Mouse (Mus musculus) gastrocnemius, postnatal 36 days (tissue): Measurements from ENCODE around the gene Tmem178b. TPM values are rescaled to one million over a fixed set of nuclear protein-coding genes. Genes with fewer than 3 reads are reported as not detected.

Experiments used
- DNase-seq, 2 experiments: peaks; one replicate each; pipeline ENCODE4 v3.0.0; 2022
- intact Hi-C: fragments of 180-260 bp; cut with DNase I; formaldehyde crosslinking; loops from one replicate; pipeline ENCODE4 v1.15.1; 2025
- total RNA-seq, 2 experiments: library from RNA; stranded (reverse); gene quantifications; 2 replicates each; pipeline ENCODE4 v1.2.3; 2021

Gene Tmem178b
- total RNA-seq, 2 experiments from 2014 or later, result 2.2 to 2.3 TPM

GRCm38 (mm10) chr6:39916514-39916913 lies 43.4 kb downstream of the Tmem178b start:
- no peak for DNase-seq
- intact Hi-C loops, result no loop called here

- intact Hi-C loops, result no loop called here
- DNase-seq, result no peak
Measured at GRCm38 (mm10) chr6:39917242-39917641, 44.2 kb downstream of the Tmem178b start.

- DNase-seq, result no peak
- intact Hi-C loops, result no loop called here
Measured at GRCm38 (mm10) chr6:39917729-39918128, 44.7 kb downstream of the Tmem178b start.

- intact Hi-C loops, result no loop called here
- no peak for DNase-seq
Measured at GRCm38 (mm10) chr6:39919011-39919709, 46.1 kb downstream of the Tmem178b start.

- intact Hi-C loops, result no loop called here
- no peak for DNase-seq
Measured at GRCm38 (mm10) chr6:39926442-39926841, 53.4 kb downstream of the Tmem178b start.

GRCm38 (mm10) chr6:39936590-39936989 lies 63.5 kb downstream of the Tmem178b start:
- DNase-seq, result no peak
- intact Hi-C loops, result no loop called here

GRCm38 (mm10) chr6:39940920-39941319 lies 67.8 kb downstream of the Tmem178b start:
- DNase-seq, result no peak
- intact Hi-C loops, result no loop called here

- DNase-seq, result no peak
- intact Hi-C loops, result no loop called here
Measured at GRCm38 (mm10) chr6:39944854-39945253, 71.8 kb downstream of the Tmem178b start.

GRCm38 (mm10) chr6:39945670-39946440 lies 72.8 kb downstream of the Tmem178b start:
- no peak for DNase-seq
- intact Hi-C loops, result no loop called here

GRCm38 (mm10) chr6:39946601-39947000 lies 73.5 kb downstream of the Tmem178b start:
- no peak for DNase-seq
- intact Hi-C loops, result no loop called here

GRCm38 (mm10) chr6:39953951-39954350 lies 80.9 kb downstream of the Tmem178b start:
- intact Hi-C loops, result no loop called here

GRCm38 (mm10) chr6:39955211-39955610 lies 82.1 kb downstream of the Tmem178b start:
- no peak for DNase-seq
- intact Hi-C loops, result no loop called here

More at GRCm38 (mm10) chr6:39953951-39954350, 80.9 kb downstream of the Tmem178b start:
- no peak for DNase-seq

- intact Hi-C loops, result no loop called here
- no peak for DNase-seq
Measured at GRCm38 (mm10) chr6:39964606-39965005, 91.5 kb downstream of the Tmem178b start.

- intact Hi-C loops, result no loop called here
- DNase-seq, result no peak
Measured at GRCm38 (mm10) chr6:39970281-39970680, 97.2 kb downstream of the Tmem178b start.

GRCm38 (mm10) chr6:39978942-39979341 lies 105.9 kb downstream of the Tmem178b start:
- intact Hi-C loops, result no loop called here
- DNase-seq, result no peak

- intact Hi-C loops, result no loop called here
- DNase-seq, result no peak
Measured at GRCm38 (mm10) chr6:39990772-39991171, 117.7 kb downstream of the Tmem178b start.

GRCm38 (mm10) chr6:39991922-39992321 lies 118.9 kb downstream of the Tmem178b start:
- DNase-seq, result no peak
- intact Hi-C loops, result no loop called here

- intact Hi-C loops, result no loop called here
- no peak for DNase-seq
Measured at GRCm38 (mm10) chr6:40006006-40006765, 133.1 kb downstream of the Tmem178b start.

GRCm38 (mm10) chr6:40008166-40008907 lies 135.3 kb downstream of the Tmem178b start:
- DNase-seq, result no peak
- intact Hi-C loops, result no loop called here

GRCm38 (mm10) chr6:40009718-40010117 lies 136.6 kb downstream of the Tmem178b start:
- intact Hi-C loops, result no loop called here
- DNase-seq, result no peak
